Mouse (Mus musculus) intestine, embryonic 14.5 days (tissue): ENCODE measurements at regions not wholly inside any gene's neighbourhood (a gene's known extent, or its start where the extent isn't known, plus 50 kb on each side); places are given as distances from the start of the nearest gene placed in this dataset.

ENCODE experiments used
- ATAC-seq: fragments of 200-750 bp; cut with Nextera tagmentation; replicated peaks from 2 replicates; pipeline ENCODE4 v1.8.0; 2017; ENCODE audit warnings: low read depth, moderate number of reproducible peaks, moderate TSS enrichment, moderate library complexity; ENCODE audit not compliant: low FRiP score, low TSS enrichment
- DNase-seq: peaks from one replicate; pipeline ENCODE4 v3.0.0-alpha.2; 2018; ENCODE audit warnings: low spot score
- H3K27ac ChIP-seq: fragments of 300-500 bp; sonication (generic); 2 replicates; pipeline ENCODE4 v1.5.1; 2014; ENCODE audit warnings: low read depth, mild to moderate bottlenecking, control low read depth
- H3K27me3 ChIP-seq: fragments of 300-500 bp; sonication (generic); replicated peaks from 2 replicates; pipeline ENCODE4 v1.6.1; 2014; ENCODE audit warnings: low read length, control low read depth; ENCODE audit not compliant: control insufficient read depth, insufficient read depth
- H3K36me3 ChIP-seq: fragments of 300-500 bp; sonication (generic); 2 replicates; pipeline ENCODE4 v1.6.1; 2014; ENCODE audit warnings: low read length, control low read depth; ENCODE audit not compliant: control insufficient read depth, insufficient read depth
- H3K4me1 ChIP-seq: fragments of 300-500 bp; sonication (generic); replicated peaks from 2 replicates; pipeline ENCODE4 v1.6.1; 2014; ENCODE audit warnings: low read length, control low read depth, mixed read lengths; ENCODE audit not compliant: control insufficient read depth, insufficient read depth
- H3K4me2 ChIP-seq: fragments of 300-500 bp; sonication (generic); 2 replicates; pipeline ENCODE4 v1.6.1; 2014; ENCODE audit warnings: low read length
- H3K4me3 ChIP-seq: fragments of 300-500 bp; sonication (generic); 2 replicates; pipeline ENCODE4 v1.5.1; 2014; ENCODE audit warnings: low read depth, low read length, control low read depth, mixed read lengths
- H3K9ac ChIP-seq: fragments of 300-500 bp; sonication (generic); 2 replicates; pipeline ENCODE4 v1.6.1; 2014; ENCODE audit warnings: mild to moderate bottlenecking, low read length
- H3K9me3 ChIP-seq: fragments of 300-500 bp; sonication (generic); 2 replicates; pipeline ENCODE4 v1.6.1; 2016; ENCODE audit warnings: low read length, control low read depth; ENCODE audit not compliant: control insufficient read depth
- whole genome bisulfite sequencing: fragments of 180-500 bp; shearing (Covaris S2); extraction: QIAGEN DNeasy Blood & Tissue Kit; methylation state at CpG from one replicate; pipeline ENCODE4 v1.1.7; 2014; 5-methylcytosine and 5-hydroxymethylcytosine counted together

DNA sequence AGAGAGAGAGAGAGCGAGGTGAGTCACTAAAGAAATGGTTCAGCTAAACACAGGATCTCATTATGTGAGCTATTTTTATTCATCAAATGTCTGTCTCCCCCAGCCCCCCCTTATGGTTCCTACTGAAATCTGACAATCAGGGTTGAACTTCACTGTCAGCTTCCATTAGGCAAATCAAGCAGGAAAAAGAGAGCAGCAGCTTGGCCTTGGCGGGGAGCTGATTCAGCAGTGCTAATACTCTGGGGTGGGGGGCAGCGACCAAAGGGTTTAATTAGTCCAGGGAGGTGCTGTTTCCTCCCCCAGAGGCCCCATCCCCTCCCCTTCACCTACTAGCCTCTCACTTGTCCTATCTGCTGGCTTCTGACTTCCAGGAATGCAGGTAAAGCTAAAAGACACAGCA, 649.6 kb upstream of the Castor2 start:
- no peaks in the 10 kb centered on the region for H3K4me1 ChIP-seq
- no peak overlapping the region for H3K9ac ChIP-seq
- no peak overlapping the region for H3K4me2 ChIP-seq
- H3K27ac ChIP-seq: no peak overlapping the region
- ATAC-seq (no peak), DNase-seq (no peak)
- H3K36me3 ChIP-seq: no peaks in the 10 kb centered on the region
- WGBS: 87% methylated on average over 3 of the region's 3 CpGs
- H3K4me3 ChIP-seq: no peak overlapping the region
- no peaks in the 10 kb centered on the region for H3K9me3 ChIP-seq
- H3K27me3 ChIP-seq: no peaks in the 10 kb centered on the region

GRCm38 (mm10) chr5:133400826-133401225, 698.7 kb upstream of the Castor2 start:
- no peaks in the 10 kb centered on the region for H3K4me1 ChIP-seq
- no peak for ATAC-seq
- no peak overlapping the region for H3K27ac ChIP-seq
- no peaks in the 10 kb centered on the region for H3K9me3 ChIP-seq
- H3K4me2 ChIP-seq: no peak overlapping the region
- H3K9ac ChIP-seq: no peak overlapping the region
- no peak overlapping the region for H3K4me3 ChIP-seq
- H3K36me3 ChIP-seq: no peaks in the 10 kb centered on the region
- 79% methylated on average over 1 of the region's 1 CpGs for WGBS
- H3K27me3 ChIP-seq: no peaks in the 10 kb centered on the region
- no peak for DNase-seq

GRCm38 (mm10) chr5:133389896-133390295, 709.6 kb upstream of the Castor2 start:
- 81% methylated on average over 4 of the region's 4 CpGs for WGBS
- Histone ChIP-seq H3K27me3 (no peaks in the 10 kb centered on the region), H3K4me3 (no peak overlapping the region), H3K4me1 (no peaks in the 10 kb centered on the region), H3K4me2 (no peak overlapping the region), H3K9me3 (no peaks in the 10 kb centered on the region; the same call in 1 of the 2 replicates), H3K36me3 (no peaks in the 10 kb centered on the region), H3K27ac (no peak overlapping the region), H3K9ac (no peak overlapping the region)
- DNase-seq (no peak), ATAC-seq (no peak)

- Histone ChIP-seq H3K9ac (no peak overlapping the region), H3K27me3 (no peaks in the 10 kb centered on the region), H3K9me3 (no peaks in the 10 kb centered on the region; the same call in 1 of the 2 replicates), H3K4me3 (no peak overlapping the region), H3K36me3 (no peaks in the 10 kb centered on the region), H3K4me1 (no peaks in the 10 kb centered on the region), H3K27ac (no peak overlapping the region), H3K4me2 (no peak overlapping the region)
- 75% methylated on average over 6 of the region's 6 CpGs for WGBS
- ATAC-seq (no peak), DNase-seq (no peak)
Measured at GRCm38 (mm10) chr5:133389023-133389840, 710.3 kb upstream of the Castor2 start.

- Histone ChIP-seq H3K4me2 (no peak overlapping the region), H3K9ac (no peak overlapping the region), H3K4me3 (no peak overlapping the region), H3K27me3 (no peaks in the 10 kb centered on the region), H3K9me3 (no peaks in the 10 kb centered on the region), H3K36me3 (no peaks in the 10 kb centered on the region), H3K27ac (no peak overlapping the region), H3K4me1 (no peaks in the 10 kb centered on the region)
- DNase-seq (no peak), ATAC-seq (no peak)
- 41% methylated on average over 10 of the region's 10 CpGs for WGBS
Measured at GRCm38 (mm10) chr5:133385374-133386349, 713.8 kb upstream of the Castor2 start.

- no peak overlapping the region for H3K9ac ChIP-seq
- no peaks in the 10 kb centered on the region for H3K36me3 ChIP-seq
- DNase-seq: no peak
Measured at GRCm38 (mm10) chr5:133365771-133366170, 733.7 kb upstream of the Castor2 start.

DNA sequence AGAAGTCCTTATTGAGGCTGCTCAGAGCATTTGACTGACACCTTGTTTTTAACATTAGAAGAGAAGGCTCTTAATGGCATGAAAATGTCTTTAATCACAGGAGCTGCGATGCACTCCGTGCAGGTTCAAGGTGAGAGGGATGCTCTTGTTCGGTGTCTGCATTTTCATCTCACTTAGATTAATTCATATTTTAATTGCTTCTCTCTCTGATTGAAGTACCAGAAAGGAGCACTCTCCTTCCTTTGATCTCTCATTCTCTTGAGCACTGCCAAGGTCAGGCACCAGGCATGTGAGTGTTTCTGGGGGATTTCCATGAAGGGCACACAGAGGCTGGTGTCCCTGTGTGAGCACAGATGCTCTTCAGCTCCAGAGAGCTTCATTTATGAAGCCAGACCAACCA, 752.0 kb upstream of the Castor2 start:
- H3K9ac ChIP-seq: no peak overlapping the region
- 91% methylated on average over 3 of the region's 3 CpGs for WGBS
- no peaks in the 10 kb centered on the region for H3K36me3 ChIP-seq

More at GRCm38 (mm10) chr5:133365771-133366170, 733.7 kb upstream of the Castor2 start:
- no peak overlapping the region for H3K4me2 ChIP-seq
- ATAC-seq: no peak
- WGBS: 84% methylated on average over 3 of the region's 3 CpGs
- H3K4me1 ChIP-seq: no peaks in the 10 kb centered on the region
- H3K9me3 ChIP-seq: no peaks in the 10 kb centered on the region
- H3K4me3 ChIP-seq: no peak overlapping the region
- H3K27ac ChIP-seq: no peak overlapping the region
- H3K27me3 ChIP-seq: no peaks in the 10 kb centered on the region

DNA sequence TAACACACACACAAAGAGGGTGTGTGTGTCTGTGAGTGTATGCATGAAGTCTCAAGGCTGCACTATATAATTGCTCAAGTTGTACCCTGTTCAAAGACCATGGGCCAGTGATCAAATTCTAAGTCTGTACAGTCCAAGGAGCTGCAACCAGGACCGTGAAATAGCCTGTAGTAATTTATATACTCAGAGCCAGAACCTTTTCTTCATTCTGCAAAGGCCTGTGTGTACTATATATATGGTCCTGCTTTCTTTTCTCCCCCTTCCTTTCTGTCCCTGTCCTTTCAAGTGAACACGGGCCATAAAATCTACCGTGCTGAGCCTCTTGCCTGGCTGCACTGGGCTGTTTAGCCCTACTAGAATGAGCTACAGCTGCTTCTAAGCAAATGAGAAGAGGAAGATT, 757.5 kb upstream of the Castor2 start:
- no peaks in the 10 kb centered on the region for H3K4me1 ChIP-seq
- H3K27ac ChIP-seq: no peak overlapping the region
- H3K9me3 ChIP-seq: no peaks in the 10 kb centered on the region
- H3K4me3 ChIP-seq: no peak overlapping the region
- H3K4me2 ChIP-seq: no peak overlapping the region
- DNase-seq (no peak), ATAC-seq (no peak)
- WGBS: 72% methylated on average over 3 of the region's 3 CpGs
- H3K36me3 ChIP-seq: no peaks in the 10 kb centered on the region
- H3K9ac ChIP-seq: no peak overlapping the region
- no peaks in the 10 kb centered on the region for H3K27me3 ChIP-seq

More for the DNA sequence above, 752.0 kb upstream of the Castor2 start:
- no peaks in the 10 kb centered on the region for H3K27me3 ChIP-seq
- no peak overlapping the region for H3K27ac ChIP-seq
- ATAC-seq (no peak), DNase-seq (no peak)
- no peak overlapping the region for H3K4me3 ChIP-seq
- H3K4me1 ChIP-seq: no peaks in the 10 kb centered on the region
- no peaks in the 10 kb centered on the region for H3K9me3 ChIP-seq
- no peak overlapping the region for H3K4me2 ChIP-seq
